Mouse (Mus musculus) limb, embryonic 12.5 days (tissue): Measurements from ENCODE around the gene Taar7e. TPM values are rescaled to one million over a fixed set of nuclear protein-coding genes. Genes with fewer than 3 reads are reported as not detected.

Source experiments
- ATAC-seq: fragments of 200-750 bp; cut with Nextera tagmentation; 2 replicates; pipeline ENCODE4 v1.8.0; 2017; ENCODE audit warnings: low read depth, moderate TSS enrichment; ENCODE audit not compliant: insufficient number of reproducible peaks, insufficient read depth, low FRiP score, low TSS enrichment
- H3K27ac ChIP-seq: fragments of 300-500 bp; sonication (generic); 2 replicates; pipeline ENCODE4 v1.5.1; 2016; ENCODE audit warnings: mild to moderate bottlenecking, moderate library complexity
- H3K27me3 ChIP-seq: fragments of 300-500 bp; sonication (generic); 2 replicates; pipeline ENCODE4 v1.6.1; 2016; ENCODE audit warnings: mild to moderate bottlenecking, moderate library complexity
- H3K36me3 ChIP-seq: fragments of 300-500 bp; sonication (generic); 2 replicates; pipeline ENCODE4 v1.6.1; 2016; ENCODE audit warnings: mild to moderate bottlenecking, moderate library complexity
- H3K4me1 ChIP-seq: fragments of 300-500 bp; sonication (generic); replicated peaks from 2 replicates; pipeline ENCODE4 v1.6.1; 2016
- H3K4me2 ChIP-seq: fragments of 300-500 bp; sonication (generic); 2 replicates; pipeline ENCODE4 v1.6.1; 2016; ENCODE audit warnings: mild to moderate bottlenecking, moderate library complexity
- H3K4me3 ChIP-seq: fragments of 300-500 bp; sonication (generic); replicated peaks from 2 replicates; pipeline ENCODE4 v1.5.1; 2016; ENCODE audit warnings: mild to moderate bottlenecking
- H3K9ac ChIP-seq: fragments of 300-500 bp; sonication (generic); replicated peaks from 2 replicates; pipeline ENCODE4 v1.6.1; 2016; ENCODE audit warnings: mild to moderate bottlenecking, moderate library complexity
- H3K9me3 ChIP-seq: fragments of 300-500 bp; sonication (generic); 2 replicates; pipeline ENCODE4 v1.6.1; 2016; ENCODE audit warnings: mild to moderate bottlenecking, moderate library complexity
- WGBS: fragments of 180-500 bp; shearing (Covaris S2); methylation state at CpG from one replicate; pipeline ENCODE4 v1.1.7; 2016; 5-methylcytosine and 5-hydroxymethylcytosine counted together
- polyA plus RNA-seq: library from polyadenylated mRNA; unstranded; fragments of >200 nt; fragmentation: Nextera tagmentation; extraction: Ambion mirVana; gene quantifications from 2 replicates; pipeline ENCODE4 v1.2.1, GENCODE M21; 2016

The Taar7e gene
- not detected in 2 replicates for polyA plus RNA-seq

GRCm38 (mm10) chr10:24037314-24037713, at the start of gene Taar7e:
Gene Taar7e, plus strand, starts transcription at chr10:24037614.
- H3K4me2 ChIP-seq = no peak within 1 kb of the TSS
- H3K4me1 ChIP-seq = no peaks in the 10 kb centered on the region
- no peaks in the 10 kb centered on the region for H3K36me3 ChIP-seq
- H3K4me3 ChIP-seq = no peak within 1 kb of the TSS
- WGBS = 89% methylated on average over 2 of the region's 2 CpGs
- H3K27ac ChIP-seq = no peak within 1 kb of the TSS
- ATAC-seq = no peak
- H3K9me3 ChIP-seq = no peaks in the 10 kb centered on the region
- H3K27me3 ChIP-seq = no peaks in the 10 kb centered on the region
- no peak within 1 kb of the TSS for H3K9ac ChIP-seq

DNA sequence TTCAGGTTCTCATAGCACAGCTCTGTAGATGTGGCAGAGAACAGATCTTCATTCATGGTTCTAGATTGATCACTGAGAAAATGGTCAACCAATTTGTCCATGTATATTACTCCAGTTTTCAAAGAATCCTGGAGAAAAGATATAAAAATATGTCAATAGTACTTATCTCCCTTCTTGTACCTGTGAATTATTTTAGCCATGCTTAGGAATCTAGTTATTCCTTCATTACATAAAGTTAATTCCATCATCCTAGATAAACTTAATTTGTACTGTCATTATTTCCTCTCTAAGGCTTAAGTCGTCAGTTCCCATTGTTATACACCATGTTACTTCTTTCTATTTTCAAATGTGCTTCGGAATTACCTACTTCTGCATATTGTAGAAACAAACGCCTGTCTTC, 44.0 kb upstream of the Taar7e start, which contains the start of gene Taar7a:
TSS of gene Taar7a (minus strand) at position 101 of the 400 bp plus-strand sequence.
- Histone ChIP-seq H3K4me2 (no peak within 1 kb of the TSS), H3K4me1 (no peaks in the 10 kb centered on the region), H3K27ac (no peak within 1 kb of the TSS), H3K36me3 (no peaks in the 10 kb centered on the region), H3K27me3 (no peaks in the 10 kb centered on the region), H3K4me3 (no peak within 1 kb of the TSS), H3K9me3 (0 out of 2 replicates have a peak, but pooled peaks cover 2% of the 10 kb centered on the region), H3K9ac (no peak within 1 kb of the TSS)
- WGBS = 78% methylated on average over 3 of the region's 3 CpGs
- no peak; the same call in 1 of the 2 replicates for ATAC-seq

- Histone ChIP-seq H3K36me3 (no peaks in the 10 kb centered on the region), H3K27ac (no peak within 1 kb of the TSS), H3K9me3 (no peaks in the 10 kb centered on the region), H3K4me2 (no peak within 1 kb of the TSS), H3K4me3 (no peak within 1 kb of the TSS), H3K4me1 (no peaks in the 10 kb centered on the region), H3K27me3 (no peaks in the 10 kb centered on the region), H3K9ac (no peak within 1 kb of the TSS)
- ATAC-seq = no peak
- 94% methylated on average over 1 of the region's 1 CpGs for WGBS
Measured at GRCm38 (mm10) chr10:23999639-24000038, 37.8 kb upstream of the Taar7e start, which contains the start of gene Taar7b. Gene Taar7b, plus strand, starts transcription at chr10:23999939.

- Histone ChIP-seq H3K27ac (no peak overlapping the region), H3K4me1 (no peaks in the 10 kb centered on the region), H3K9ac (no peak overlapping the region), H3K9me3 (no peaks in the 10 kb centered on the region), H3K27me3 (no peaks in the 10 kb centered on the region), H3K4me2 (no peak overlapping the region), H3K36me3 (no peaks in the 10 kb centered on the region), H3K4me3 (no peak overlapping the region)
- 84% methylated on average over 1 of the region's 1 CpGs for WGBS
- ATAC-seq = no peak
Measured at GRCm38 (mm10) chr10:24006442-24006841, 31.0 kb upstream of the Taar7e start.

GRCm38 (mm10) chr10:24007034-24007433, 30.4 kb upstream of the Taar7e start:
- H3K4me2 ChIP-seq = no peak overlapping the region

GRCm38 (mm10) chr10:24008143-24008542, 29.3 kb upstream of the Taar7e start:
- H3K27ac ChIP-seq = no peak overlapping the region
- ATAC-seq = no peak
- WGBS = 84% methylated on average over 1 of the region's 1 CpGs
- no peaks in the 10 kb centered on the region for H3K27me3 ChIP-seq
- H3K36me3 ChIP-seq = no peaks in the 10 kb centered on the region
- no peak overlapping the region for H3K4me2 ChIP-seq
- H3K4me3 ChIP-seq = no peak overlapping the region
- H3K9me3 ChIP-seq = no peaks in the 10 kb centered on the region
- H3K9ac ChIP-seq = no peak overlapping the region
- H3K4me1 ChIP-seq = no peaks in the 10 kb centered on the region

More at GRCm38 (mm10) chr10:24007034-24007433, 30.4 kb upstream of the Taar7e start:
- 67% methylated on average over 2 of the region's 2 CpGs for WGBS
- Histone ChIP-seq H3K9ac (no peak overlapping the region), H3K9me3 (no peaks in the 10 kb centered on the region), H3K27me3 (no peaks in the 10 kb centered on the region), H3K36me3 (no peaks in the 10 kb centered on the region), H3K4me1 (no peaks in the 10 kb centered on the region), H3K4me3 (no peak overlapping the region), H3K27ac (no peak overlapping the region)
- no peak for ATAC-seq

DNA sequence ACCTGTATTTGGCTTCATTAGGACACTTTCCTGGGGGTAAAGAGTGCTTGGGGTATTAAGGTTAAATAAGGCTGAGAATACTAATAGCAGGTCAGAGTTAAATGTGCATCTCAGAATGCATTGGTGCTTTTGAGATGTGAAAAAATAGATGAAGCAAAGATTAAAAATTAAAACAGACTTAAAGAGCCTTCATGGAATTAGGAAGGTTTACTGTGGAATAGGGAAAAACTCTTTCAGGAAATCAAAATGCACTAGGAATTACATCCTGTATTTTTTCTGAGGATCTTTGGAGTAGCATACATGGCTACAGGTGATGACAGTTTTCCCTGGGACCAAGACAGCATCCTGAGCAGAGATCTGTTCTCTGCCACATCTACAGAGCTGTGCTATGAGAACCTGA, 10.5 kb upstream of the Taar7e start, which contains the start of gene Taar7d:
TSS of gene Taar7d (plus strand) at position 301 of the 400 bp plus-strand sequence.
- Histone ChIP-seq H3K4me2 (no peak within 1 kb of the TSS), H3K9ac (no peak within 1 kb of the TSS), H3K27me3 (no peaks in the 10 kb centered on the region), H3K4me3 (no peak within 1 kb of the TSS), H3K4me1 (no peaks in the 10 kb centered on the region), H3K9me3 (no peaks in the 10 kb centered on the region), H3K27ac (no peak within 1 kb of the TSS), H3K36me3 (no peaks in the 10 kb centered on the region)
- no peak for ATAC-seq

GRCm38 (mm10) chr10:24031347-24031746, 6.1 kb upstream of the Taar7e start:
- no peaks in the 10 kb centered on the region for H3K9me3 ChIP-seq
- no peak overlapping the region for H3K9ac ChIP-seq
- H3K27me3 ChIP-seq = no peaks in the 10 kb centered on the region
- no peaks in the 10 kb centered on the region for H3K4me1 ChIP-seq
- ATAC-seq = no peak
- no peak overlapping the region for H3K4me3 ChIP-seq
- H3K4me2 ChIP-seq = no peak overlapping the region
- no peaks in the 10 kb centered on the region for H3K36me3 ChIP-seq
- H3K27ac ChIP-seq = no peak overlapping the region

DNA sequence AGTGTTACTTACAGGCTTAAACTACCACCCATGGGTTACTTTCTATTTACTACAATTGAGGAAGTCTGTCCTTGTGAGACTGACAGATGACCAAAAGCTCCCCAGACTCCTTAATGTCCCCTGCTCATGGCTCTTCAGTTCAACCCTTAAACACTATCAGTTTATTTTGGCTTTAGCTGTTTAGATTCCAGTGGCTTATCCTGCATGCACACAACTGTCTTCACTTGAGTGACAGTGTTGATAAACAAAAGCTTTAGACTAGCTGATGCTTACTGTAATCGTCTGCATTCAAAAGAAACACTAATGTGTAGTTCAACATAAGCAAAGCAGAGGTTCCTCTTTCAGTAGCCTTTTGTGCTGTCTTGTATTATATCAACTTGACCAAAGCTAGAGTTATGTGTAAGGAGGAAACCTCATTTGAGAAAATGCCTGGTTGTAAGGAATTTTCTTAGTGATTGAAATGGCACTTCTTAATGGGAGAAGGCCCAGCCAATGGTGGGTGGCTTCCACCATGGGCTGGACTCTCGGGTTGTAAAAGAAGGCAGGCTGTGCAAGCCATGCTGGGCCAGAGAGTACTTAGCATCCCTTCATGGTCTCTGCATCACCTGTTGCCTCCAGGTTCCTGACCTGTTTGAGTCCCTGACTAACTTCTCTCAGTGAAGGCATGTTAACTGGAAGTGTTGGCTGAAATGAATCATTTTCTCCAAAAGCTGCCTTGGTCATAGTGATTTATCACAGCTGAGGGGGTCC, 2.9 kb downstream of the Taar7e start:
- 64% methylated on average over 2 of the region's 2 CpGs for WGBS
- H3K4me3 ChIP-seq = no peak overlapping the region
- H3K36me3 ChIP-seq = no peaks in the 10 kb centered on the region
- no peaks in the 10 kb centered on the region for H3K27me3 ChIP-seq
- no peak overlapping the region for H3K27ac ChIP-seq
- no peak overlapping the region for H3K9ac ChIP-seq
- no peaks in the 10 kb centered on the region for H3K9me3 ChIP-seq
- H3K4me2 ChIP-seq = no peak overlapping the region
- no peak for ATAC-seq
- H3K4me1 ChIP-seq = no peaks in the 10 kb centered on the region

GRCm38 (mm10) chr10:24049210-24049609, 11.8 kb downstream of the Taar7e start, which contains the start of gene Taar7f:
Gene Taar7f, plus strand, starts transcription at chr10:24049510.
- H3K4me1 ChIP-seq = no peaks in the 10 kb centered on the region
- no peak for ATAC-seq
- no peaks in the 10 kb centered on the region for H3K9me3 ChIP-seq
- H3K9ac ChIP-seq = no peak within 1 kb of the TSS
- H3K36me3 ChIP-seq = no peaks in the 10 kb centered on the region
- no peak within 1 kb of the TSS for H3K4me2 ChIP-seq
- no peak within 1 kb of the TSS for H3K4me3 ChIP-seq
- no peaks in the 10 kb centered on the region for H3K27me3 ChIP-seq
- no peak within 1 kb of the TSS for H3K27ac ChIP-seq

- Histone ChIP-seq H3K27ac (no peak overlapping the region), H3K9ac (no peak overlapping the region), H3K27me3 (no peaks in the 10 kb centered on the region), H3K4me3 (no peak overlapping the region), H3K36me3 (no peaks in the 10 kb centered on the region), H3K4me1 (no peaks in the 10 kb centered on the region), H3K4me2 (no peak overlapping the region), H3K9me3 (no peaks in the 10 kb centered on the region)
- WGBS = 69% methylated on average over 5 of the region's 5 CpGs
- ATAC-seq = no peak
Measured at GRCm38 (mm10) chr10:24052039-24052438, 14.6 kb downstream of the Taar7e start.

DNA sequence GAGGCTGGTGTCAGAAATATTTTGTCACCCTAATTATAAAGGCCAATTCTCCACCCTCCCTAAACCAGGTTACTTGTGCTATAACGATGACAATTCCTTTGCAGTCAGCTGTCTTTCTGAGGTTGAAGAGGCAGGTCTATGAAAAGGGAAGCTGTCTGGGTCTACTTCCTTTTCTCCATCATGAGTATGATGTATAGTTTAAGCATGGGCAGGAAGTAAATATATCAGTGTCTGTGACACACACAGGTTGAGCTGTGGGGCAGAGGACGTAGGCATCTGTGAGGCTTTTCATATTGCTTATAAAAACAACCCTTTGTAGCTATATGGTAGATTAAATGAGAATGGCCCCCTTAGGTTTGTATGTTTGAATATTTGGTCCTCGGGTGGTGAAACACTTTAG, 21.6 kb downstream of the Taar7e start:
- H3K4me2 ChIP-seq = no peak overlapping the region
- no peaks in the 10 kb centered on the region for H3K4me1 ChIP-seq
- no peak overlapping the region for H3K4me3 ChIP-seq
- H3K27me3 ChIP-seq = no peaks in the 10 kb centered on the region
- 90% methylated on average over 3 of the region's 3 CpGs for WGBS
- no peaks in the 10 kb centered on the region for H3K36me3 ChIP-seq
- no peak overlapping the region for H3K9ac ChIP-seq
- ATAC-seq = no peak
- no peak overlapping the region for H3K27ac ChIP-seq
- H3K9me3 ChIP-seq = no peaks in the 10 kb centered on the region
